Mouse (Mus musculus) heart, adult 2 months (tissue): ENCODE measurements around the gene Lhfpl2. TPM values are rescaled to one million over a fixed set of nuclear protein-coding genes. Genes with fewer than 3 reads are reported as not detected.

Experiments
- DNase-seq, 2 experiments: peaks; one replicate each; pipeline ENCODE4 v3.0.0; 2021
- H3K27ac ChIP-seq: fragments of 200-600 bp; 2 replicates; pipeline ENCODE4 v1.8.1; 2022
- H3K27me3 ChIP-seq: fragments of 200-500 bp; 2 replicates; pipeline ENCODE4 v1.6.1; 2012; ENCODE audit warnings: mild to moderate bottlenecking, low read length, inconsistent platforms, mixed read lengths; ENCODE audit not compliant: control insufficient read depth, insufficient read depth
- H3K36me3 ChIP-seq: fragments of 200-500 bp; 2 replicates; pipeline ENCODE4 v1.6.1; 2012; ENCODE audit warnings: low read length, inconsistent platforms; ENCODE audit not compliant: control insufficient read depth, insufficient read depth
- H3K4me1 ChIP-seq: fragments of 200-500 bp; 2 replicates; pipeline ENCODE4 v1.6.1; 2011; ENCODE audit warnings: low read length; ENCODE audit not compliant: control insufficient read depth, insufficient read depth
- H3K4me3 ChIP-seq: fragments of 200-600 bp; 2 replicates; pipeline ENCODE4 v1.8.1; 2022
- H3K79me2 ChIP-seq: fragments of 200-500 bp; replicated peaks from 2 replicates; pipeline ENCODE4 v1.6.1; 2012; ENCODE audit warnings: mild to moderate bottlenecking, inconsistent platforms, low read length, moderate library complexity, mixed read lengths; ENCODE audit not compliant: control insufficient read depth, insufficient read depth
- H3K9ac ChIP-seq: fragments of 200-500 bp; 2 replicates; pipeline ENCODE4 v1.6.1; 2012; ENCODE audit warnings: low read depth, mild to moderate bottlenecking, control low read depth, inconsistent platforms, low read length, mixed read lengths
- CTCF ChIP-seq: fragments of 200-600 bp; IDR thresholded peaks from 2 replicates; pipeline ENCODE4 v1.8.1; 2022; ENCODE audit warnings: antibody characterized with exemption, mild to moderate bottlenecking, moderate library complexity
- EP300 ChIP-seq: fragments of 200-500 bp; IDR thresholded peaks from 2 replicates; pipeline ENCODE4 v1.6.1; 2011; ENCODE audit warnings: low read depth, low read length, control low read depth; ENCODE audit not compliant: insufficient read depth
- POLR2A ChIP-seq: fragments of 200-500 bp; IDR thresholded peaks from 2 replicates; pipeline ENCODE4 v1.6.1; 2011; ENCODE audit warnings: mild to moderate bottlenecking, low read depth, low read length, control low read depth; ENCODE audit not compliant: insufficient read depth
- WGBS: fragments of 180-500 bp; shearing (Covaris S2); methylation state at CpG from one replicate; pipeline ENCODE4 v1.1.7; 2018; 5-methylcytosine and 5-hydroxymethylcytosine counted together
- intact Hi-C: fragments of 180-260 bp; cut with DNase I; formaldehyde crosslinking; loops from one replicate; pipeline ENCODE4 v1.15.1; 2025
- polyA plus RNA-seq: library from polyadenylated mRNA; depleted of rRNA; stranded (reverse); fragments of >200 nt; gene quantifications from 2 replicates; pipeline ENCODE4 v1.2.3, GENCODE M21; 2012
- total RNA-seq, 2 experiments: library from RNA; stranded (reverse); gene quantifications; 2 replicates each; pipeline ENCODE4 v1.2.3; 2021

Lhfpl2 gene
- total and polyA plus RNA-seq, 3 experiments: 2.8 to 4.0 (median 3.5) TPM

DNA sequence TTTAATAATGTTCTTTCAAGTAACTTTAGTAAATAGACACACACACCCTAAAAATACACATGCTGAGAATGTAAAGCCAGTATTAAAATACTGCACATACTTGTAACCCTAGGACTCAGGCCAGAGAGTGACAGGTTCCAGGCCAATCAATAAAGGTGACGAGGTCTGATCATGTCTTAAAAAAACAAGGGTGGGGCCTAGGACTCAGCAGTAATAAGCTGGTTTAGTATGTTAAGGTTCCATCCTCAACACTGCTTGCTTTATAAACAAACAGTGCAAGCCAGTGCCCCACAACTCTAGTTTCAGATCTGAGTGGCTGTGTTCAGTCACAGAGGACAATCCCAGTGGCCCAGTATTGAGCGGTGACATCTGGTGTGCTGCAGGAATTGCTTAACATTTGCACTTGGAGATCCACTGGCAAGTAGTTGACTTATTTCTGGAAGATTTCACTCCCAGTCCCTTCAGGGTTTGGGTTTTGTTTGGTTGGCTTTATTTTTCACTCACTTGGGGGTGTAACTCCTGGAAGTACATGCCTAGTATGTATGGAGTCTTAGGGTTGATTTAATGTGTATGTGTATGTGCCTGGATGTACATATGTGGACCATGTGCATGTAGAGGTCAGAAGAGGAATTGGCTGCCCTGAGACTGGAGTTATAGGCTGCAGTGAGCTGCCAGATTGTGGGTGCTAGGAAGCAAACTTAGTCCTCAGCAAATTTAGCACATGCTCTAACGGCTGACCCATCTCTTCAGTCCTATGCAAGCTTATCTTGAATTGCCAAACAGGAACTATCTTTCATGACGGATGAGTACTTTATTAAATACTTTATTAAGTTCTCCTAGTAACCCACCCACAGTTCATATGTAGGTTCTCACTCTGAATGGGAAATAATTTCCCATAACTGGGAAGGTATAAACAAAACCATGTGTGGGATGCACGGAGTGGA is 123.2 kb downstream of the Lhfpl2 start:
- intact Hi-C loops: loop anchor here (10.0 kb wide), 1 partner anchor 1286 kb away; no protein-coding TSS in a partner anchor
- no peak overlapping the region for H3K27ac ChIP-seq
- no peak overlapping the region for H3K9ac ChIP-seq
- peak in 1 of 2 experiments; percentile 51 for DNase-seq
- no peak for TF ChIP-seq CTCF
- TF ChIP-seq EP300: no peak
- no peak for TF ChIP-seq POLR2A
- WGBS: 76% methylated on average over 5 of the region's 5 CpGs
- no peak overlapping the region for H3K4me3 ChIP-seq
- H3K79me2 ChIP-seq: no peaks in the 10 kb centered on the region
- H3K4me1 ChIP-seq: peaks cover 6% of the 10 kb centered on the region; the same call in 1 of the 2 replicates
- no peaks in the 10 kb centered on the region for H3K27me3 ChIP-seq
- H3K36me3 ChIP-seq: no peaks in the 10 kb centered on the region

DNA sequence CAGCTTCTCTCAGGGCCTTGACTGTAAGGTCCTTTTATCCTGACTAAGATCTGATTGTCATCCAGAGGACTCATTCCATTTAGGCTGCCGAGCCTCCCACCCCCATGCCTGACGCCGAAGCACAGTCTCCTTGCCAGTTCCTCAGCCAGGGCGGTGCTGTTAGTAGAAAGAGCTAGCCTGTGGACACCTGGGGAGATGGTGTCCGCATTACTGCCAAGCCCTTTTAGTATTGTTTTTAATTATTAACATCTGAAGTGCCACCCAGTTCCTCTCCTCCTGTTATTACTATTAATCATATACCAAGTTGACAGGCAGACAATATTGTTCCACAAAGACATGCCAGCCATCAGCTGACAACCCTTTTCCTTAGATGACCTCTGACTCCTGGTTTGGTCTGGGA is 124.4 kb downstream of the Lhfpl2 start:
- intact Hi-C loops: loop anchor here (10.0 kb wide), 1 partner anchor 1287 kb away; no protein-coding TSS in a partner anchor
- H3K9ac ChIP-seq: no peak overlapping the region
- DNase-seq: no peak
- H3K36me3 ChIP-seq: no peaks in the 10 kb centered on the region
- WGBS: 88% methylated on average over 5 of the region's 5 CpGs
- TF ChIP-seq CTCF: no peak
- no peak for TF ChIP-seq EP300
- TF ChIP-seq POLR2A: no peak
- peaks cover 6% of the 10 kb centered on the region; the same call in 1 of the 2 replicates for H3K4me1 ChIP-seq
- H3K27ac ChIP-seq: no peak overlapping the region
- H3K79me2 ChIP-seq: no peaks in the 10 kb centered on the region
- H3K27me3 ChIP-seq: no peaks in the 10 kb centered on the region
- no peak overlapping the region for H3K4me3 ChIP-seq

DNA sequence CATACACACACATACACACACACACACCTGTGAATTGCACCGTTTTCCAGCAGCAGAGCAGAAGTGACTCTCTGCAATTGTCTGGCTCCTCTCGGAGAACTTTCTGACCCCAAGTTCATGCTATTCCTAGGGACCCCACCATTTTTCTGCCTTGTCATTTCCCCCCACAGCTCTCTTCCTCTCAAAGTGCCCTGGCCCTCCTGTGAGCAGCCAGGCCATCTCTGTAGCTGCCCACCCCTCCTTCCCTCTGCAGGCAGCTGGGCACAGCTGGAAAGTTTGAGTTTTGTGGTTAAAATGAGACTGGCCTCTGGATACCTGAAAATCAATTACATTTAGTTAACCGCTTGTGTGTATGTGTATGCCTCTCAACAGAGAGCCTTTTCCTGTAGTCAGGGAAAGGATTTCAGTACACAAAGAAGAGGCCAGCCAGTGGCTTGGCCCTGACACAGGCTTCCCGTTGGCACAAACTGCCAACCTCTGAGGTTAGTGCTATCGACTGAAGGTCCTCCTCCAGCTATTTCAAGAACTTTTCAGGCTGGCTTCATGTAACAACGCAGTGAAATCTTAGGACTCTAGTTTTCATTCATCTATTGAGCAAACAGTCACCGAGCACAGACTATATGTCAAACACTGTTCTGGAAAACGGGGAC is 125.9 kb downstream of the Lhfpl2 start:
- Histone ChIP-seq H3K27me3 (no peaks in the 10 kb centered on the region), H3K36me3 (no peaks in the 10 kb centered on the region), H3K27ac (no peak overlapping the region), H3K79me2 (no peaks in the 10 kb centered on the region), H3K4me1 (peaks cover 6% of the 10 kb centered on the region; the same call in 1 of the 2 replicates), H3K9ac (no peak overlapping the region), H3K4me3 (no peak overlapping the region)
- intact Hi-C loops: loop anchor here (10.0 kb wide), 1 partner anchor 1289 kb away; no protein-coding TSS in a partner anchor
- WGBS: 73% methylated on average over 8 of the region's 8 CpGs
- TF ChIP-seq POLR2A: no peak
- no peak for TF ChIP-seq EP300
- DNase-seq: no peak

DNA sequence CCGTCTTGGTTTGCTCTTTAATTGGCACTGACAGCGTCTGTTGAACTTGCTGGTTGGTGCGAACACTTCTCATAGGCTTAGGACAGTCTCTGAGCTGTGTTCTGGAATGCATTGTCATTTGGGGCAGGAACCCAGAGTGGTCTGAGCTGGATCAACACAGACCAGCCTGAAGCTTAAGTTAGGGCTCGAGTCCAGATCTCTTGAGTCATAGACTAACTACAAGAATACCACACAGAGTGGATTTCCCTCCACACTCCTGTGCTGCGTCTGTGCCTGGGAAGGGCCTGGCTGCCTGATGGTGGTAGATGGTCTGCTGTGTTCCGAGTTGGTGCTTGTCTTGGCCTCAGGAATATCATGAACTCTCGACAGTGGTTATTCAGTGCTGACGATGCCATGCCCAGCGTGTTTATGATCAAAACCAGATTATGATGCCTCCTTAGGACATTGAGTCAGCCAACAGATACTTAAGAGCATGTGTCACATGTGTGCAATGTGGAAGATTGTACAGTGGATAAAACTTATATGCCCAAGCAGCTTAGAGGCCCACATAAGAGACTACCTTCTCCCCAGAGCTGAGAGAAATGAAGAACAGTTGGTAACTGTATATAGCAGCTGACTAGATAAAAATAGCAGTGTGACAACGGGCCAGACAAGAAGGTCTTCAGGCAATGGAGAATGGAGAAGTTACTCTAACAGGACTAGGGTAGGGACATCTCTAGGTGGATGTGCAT is 127.3 kb downstream of the Lhfpl2 start:
- H3K27ac ChIP-seq: no peak overlapping the region
- peaks cover 3% of the 10 kb centered on the region for H3K4me1 ChIP-seq
- DNase-seq: no peak
- intact Hi-C loops: loop anchor here (10.0 kb wide), 1 partner anchor 1290 kb away; no protein-coding TSS in a partner anchor
- WGBS: 75% methylated on average over 10 of the region's 10 CpGs
- no peaks in the 10 kb centered on the region for H3K27me3 ChIP-seq
- no peaks in the 10 kb centered on the region for H3K36me3 ChIP-seq
- no peak overlapping the region for H3K9ac ChIP-seq
- H3K79me2 ChIP-seq: no peaks in the 10 kb centered on the region
- no peak overlapping the region for H3K4me3 ChIP-seq
- TF ChIP-seq EP300 (no peak), CTCF (no peak)

DNA sequence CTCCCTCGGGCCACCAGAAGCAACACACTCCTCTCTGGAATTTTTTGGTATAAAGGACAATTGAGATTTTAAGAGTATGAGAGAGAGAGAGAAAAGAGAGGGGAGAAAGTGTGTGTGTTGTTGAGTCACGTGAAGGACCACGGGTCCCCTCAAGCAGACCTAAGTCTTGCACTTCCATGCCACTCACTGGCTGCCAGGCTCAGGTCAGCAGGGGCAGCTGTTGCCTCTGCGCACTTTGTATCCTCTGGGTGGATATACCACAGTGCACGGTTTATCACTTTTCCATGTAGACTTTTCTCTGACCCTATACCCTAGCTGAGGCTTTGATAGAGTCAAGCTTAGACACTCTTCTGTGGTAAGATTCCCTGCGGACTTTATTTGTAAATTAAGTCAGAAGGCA is 128.0 kb downstream of the Lhfpl2 start:
- no peak overlapping the region for H3K4me3 ChIP-seq
- H3K79me2 ChIP-seq: no peaks in the 10 kb centered on the region
- H3K27me3 ChIP-seq: no peaks in the 10 kb centered on the region
- H3K36me3 ChIP-seq: no peaks in the 10 kb centered on the region
- TF ChIP-seq CTCF: no peak
- no peak for TF ChIP-seq POLR2A
- no peak for TF ChIP-seq EP300
- intact Hi-C loops: loop anchor here (10.0 kb wide), 1 partner anchor 1291 kb away; no protein-coding TSS in a partner anchor
- 81% methylated on average over 6 of the region's 6 CpGs for WGBS
- no peak overlapping the region for H3K9ac ChIP-seq
- no peak overlapping the region for H3K27ac ChIP-seq
- no peak for DNase-seq
- peaks cover 3% of the 10 kb centered on the region for H3K4me1 ChIP-seq
